ENCODE assay signal across 9 mouse cellular contexts in genomic region chr11:3346351-3346750, GRCm38 (mm10).
"Had no signal": no experiment of that assay in that cellular context is flagged by ENCODE, and none has a peak within 500 bp of the region (broad histone marks: within the 10 kb centered on the region; RNA-seq: fewer than 3 reads in every experiment).

No protein-coding gene starts in this region.

- H3K4me3 ChIP-seq: lung, embryonic 15.5 days; megakaryocyte, embryonic 14.5 days; midbrain, embryonic 12.5 days; midbrain, embryonic 15.5 days; neural tube, embryonic 12.5 days; stomach, embryonic 15.5 days had no signal

- H3K27me3 ChIP-seq: lung, embryonic 15.5 days; megakaryocyte, embryonic 14.5 days; midbrain, embryonic 12.5 days; midbrain, embryonic 15.5 days; neural tube, embryonic 12.5 days; stomach, embryonic 15.5 days had no signal

- H3K4me2 ChIP-seq: lung, embryonic 15.5 days; midbrain, embryonic 12.5 days; midbrain, embryonic 15.5 days; neural tube, embryonic 12.5 days; stomach, embryonic 15.5 days had no signal

- H3K9ac ChIP-seq: liver, postnatal 0 days; lung, embryonic 15.5 days; midbrain, embryonic 12.5 days; midbrain, embryonic 15.5 days; neural tube, embryonic 12.5 days; stomach, embryonic 15.5 days had no signal

- H3K27ac ChIP-seq: lung, embryonic 15.5 days; macrophage; midbrain, embryonic 12.5 days; midbrain, embryonic 15.5 days; neural tube, embryonic 12.5 days; stomach, embryonic 15.5 days; stomach, postnatal 0 days had no signal

- H3K9me3 ChIP-seq: lung, embryonic 15.5 days; megakaryocyte, embryonic 14.5 days; midbrain, embryonic 12.5 days; midbrain, embryonic 15.5 days; neural tube, embryonic 12.5 days; stomach, embryonic 15.5 days had no signal
